Mouse (Mus musculus): Measurements from ENCODE around the gene Rps5. TPM values are rescaled to one million over a fixed set of nuclear protein-coding genes. Genes with fewer than 3 reads are reported as not detected.

The Rps5 gene
- total RNA-seq, 1 experiment, result 3,358 TPM

- no peak for TF ChIP-seq ZC3H11A (IDR thresholded peaks at IDR 0.05; ENCODE audit: borderline replicate concordance, low read depth, low read length)
- TF ChIP-seq MAFK (IDR thresholded peaks at IDR 0.05; ENCODE audit: insufficient read depth, low read depth, low read length), result 0 out of 2 replicates have a peak, but pooled peaks have one; percentile 15
Observed at GRCm38 (mm10) chr7:12965678-12966091, 43.6 kb downstream of the Rps5 start, which contains the start of gene Zfp324. Gene Zfp324, plus strand, starts transcription at chr7:12965838.

GRCm38 (mm10) chr7:12966104-12966845 is 44.2 kb downstream of the Rps5 start:
- Histone ChIP-seq H3K9ac (ENCODE audit: insufficient read depth, low read depth, low read length, poor library complexity, severe bottlenecking) (peak overlapping the region; percentile 76), H3K9me3 (ENCODE audit: control insufficient read depth, insufficient read depth, low read depth, low read length) (no peaks in the 10 kb centered on the region), H3K4me1 (ENCODE audit: control insufficient read depth in 2 of 2, insufficient read depth in 2 of 2, low read length in 2 of 2, poor library complexity in 1 of 2) (peaks cover 3 to 5% of the 10 kb centered on the region in 2 experiments; a peak in 2 of 4 replicates), H3K4me3 (ENCODE audit: insufficient read depth in 1 of 2, low read depth in 1 of 2, low read length in 2 of 2, poor library complexity in 1 of 2, severe bottlenecking in 1 of 2) (peak overlapping the region; percentile 82 to 87), H3K27ac (ENCODE audit: insufficient read depth, low read depth, low read length, poor library complexity, severe bottlenecking) (peak overlapping the region; percentile 63; the same call in 1 of the 2 replicates), H3K36me3 (ENCODE audit: control insufficient read depth, insufficient read depth, low read length, poor library complexity, severe bottlenecking) (0 out of 2 replicates have a peak, but pooled peaks cover 4% of the 10 kb centered on the region)
- no peak for DNase-seq (ENCODE audit: low read depth, low spot score)
- no peak for TF ChIP-seq HCFC1 (IDR thresholded peaks at IDR 0.05; ENCODE audit: borderline replicate concordance, insufficient read depth, low read length)
- TF ChIP-seq ZC3H11A (IDR thresholded peaks at IDR 0.05; ENCODE audit: borderline replicate concordance, low read depth, low read length), result no peak
- in situ Hi-C loops (cut with MboI; ENCODE audit: low sequenced_read_pairs in 2 of 2, unreplicated experiment in 2 of 2), result no loop called here

More at GRCm38 (mm10) chr7:12965678-12966091, 43.6 kb downstream of the Rps5 start, which contains the start of gene Zfp324:
- no peaks in the 10 kb centered on the region for H3K9me3 ChIP-seq (ENCODE audit: control insufficient read depth, insufficient read depth, low read depth, low read length)
- in situ Hi-C loops (cut with MboI; ENCODE audit: low sequenced_read_pairs in 2 of 2, unreplicated experiment in 2 of 2), result no loop called here
- H3K27ac ChIP-seq (ENCODE audit: insufficient read depth, low read depth, low read length, poor library complexity, severe bottlenecking), result peak within 1 kb of the TSS; percentile 63; the same call in 1 of the 2 replicates
- DNase-seq (ENCODE audit: low read depth, low spot score), result peak; percentile 82
- peak within 1 kb of the TSS; percentile 78 for H3K9ac ChIP-seq (ENCODE audit: insufficient read depth, low read depth, low read length, poor library complexity, severe bottlenecking)
- H3K4me1 ChIP-seq (ENCODE audit: control insufficient read depth in 2 of 2, insufficient read depth in 2 of 2, low read length in 2 of 2, poor library complexity in 1 of 2), result peaks cover 3 to 5% of the 10 kb centered on the region in 2 experiments; a peak in 2 of 4 replicates
- H3K36me3 ChIP-seq (ENCODE audit: control insufficient read depth, insufficient read depth, low read length, poor library complexity, severe bottlenecking), result 0 out of 2 replicates have a peak, but pooled peaks cover 4% of the 10 kb centered on the region
- H3K4me3 ChIP-seq (ENCODE audit: insufficient read depth in 1 of 2, low read depth in 1 of 2, low read length in 2 of 2, poor library complexity in 1 of 2, severe bottlenecking in 1 of 2), result peak within 1 kb of the TSS; percentile 82 to 87

GRCm38 (mm10) chr7:12970906-12971305 is 48.8 kb downstream of the Rps5 start:
- Histone ChIP-seq H3K4me1 (ENCODE audit: control insufficient read depth in 2 of 2, insufficient read depth in 2 of 2, low read length in 2 of 2, poor library complexity in 1 of 2) (peaks cover 0 to 2% of the 10 kb centered on the region in 2 experiments; a peak in 1 of 4 replicates), H3K9ac (ENCODE audit: insufficient read depth, low read depth, low read length, poor library complexity, severe bottlenecking) (peak overlapping the region; percentile 55), H3K36me3 (ENCODE audit: control insufficient read depth, insufficient read depth, low read length, poor library complexity, severe bottlenecking) (0 out of 2 replicates have a peak, but pooled peaks cover 4% of the 10 kb centered on the region), H3K4me3 (ENCODE audit: insufficient read depth in 1 of 2, low read depth in 1 of 2, low read length in 2 of 2, poor library complexity in 1 of 2, severe bottlenecking in 1 of 2) (peak overlapping the region; percentile 54 to 64), H3K9me3 (ENCODE audit: control insufficient read depth, insufficient read depth, low read depth, low read length) (no peaks in the 10 kb centered on the region), H3K27ac (ENCODE audit: insufficient read depth, low read depth, low read length, poor library complexity, severe bottlenecking) (no peak overlapping the region)
- DNase-seq (ENCODE audit: low read depth, low spot score), result no peak
- in situ Hi-C loops (cut with MboI; ENCODE audit: low sequenced_read_pairs in 2 of 2, unreplicated experiment in 2 of 2), result no loop called here
- no peak for TF ChIP-seq MAFK (IDR thresholded peaks at IDR 0.05; ENCODE audit: insufficient read depth, low read depth, low read length)
- TF ChIP-seq CHD2 (IDR thresholded peaks at IDR 0.05; ENCODE audit: low read depth, low read length), result no peak
- no peak for TF ChIP-seq ZNF384 (IDR thresholded peaks at IDR 0.05; ENCODE audit: low read depth, low read length)
- no peak for TF ChIP-seq HCFC1 (IDR thresholded peaks at IDR 0.05; ENCODE audit: borderline replicate concordance, insufficient read depth, low read length)
- TF ChIP-seq ZC3H11A (IDR thresholded peaks at IDR 0.05; ENCODE audit: borderline replicate concordance, low read depth, low read length), result no peak

Other genes with a start within 250 kb of the Rps5 start
- gene Vmn2r55, start 237.3 kb upstream of the Rps5 start, total RNA-seq (2012; rRNA removed), result not detected in 2 replicates
- not detected in 2 replicates for gene Vmn2r56, start 187.3 kb upstream of the Rps5 start, total RNA-seq (2012; rRNA removed)
- 13.3 and 19.2 TPM in 2 replicates for gene Zscan18, start 118.7 kb upstream of the Rps5 start, total RNA-seq (2012; rRNA removed)
- 10.3 and 13.6 TPM in 2 replicates for gene Zfp329, start 103.4 kb upstream of the Rps5 start, total RNA-seq (2012; rRNA removed)
- 53.9 and 65.9 TPM in 2 replicates for gene Zfp110, start 87.5 kb upstream of the Rps5 start, total RNA-seq (2012; rRNA removed)
- gene Zfp128, start 41.1 kb upstream of the Rps5 start, total RNA-seq (2012; rRNA removed), result 1.4 and 1.8 TPM in 2 replicates
- 5.1 and 5.7 TPM in 2 replicates for gene Zscan22, start 24.5 kb upstream of the Rps5 start, total RNA-seq (2012; rRNA removed)
- gene Rnf225, start 5.1 kb downstream of the Rps5 start, total RNA-seq (2012; rRNA removed), result 4.4 and 6.9 TPM in 2 replicates
- 4.7 and 5.6 TPM in 2 replicates for gene Zfp324, start 43.5 kb downstream of the Rps5 start, total RNA-seq (2012; rRNA removed)
- gene Zfp446, start 55.6 kb downstream of the Rps5 start, total RNA-seq (2012; rRNA removed), result 6.4 and 7.3 TPM in 2 replicates
- gene Slc27a5, start 75.9 kb downstream of the Rps5 start, total RNA-seq (2012; rRNA removed), result 0.45 and 0.69 TPM in 2 replicates
- 2,698 and 2,854 TPM in 2 replicates for gene Trim28, start 76.8 kb downstream of the Rps5 start, total RNA-seq (2012; rRNA removed)
- gene Zbtb45, start 87.7 kb downstream of the Rps5 start, total RNA-seq (2012; rRNA removed), result 23.7 and 26.7 TPM in 2 replicates
- 103 and 143 TPM in 2 replicates for gene Chmp2a, start 112.5 kb downstream of the Rps5 start, total RNA-seq (2012; rRNA removed)
- gene Ube2m, start 116.0 kb downstream of the Rps5 start, total RNA-seq (2012; rRNA removed), result 73.8 and 92.8 TPM in 2 replicates
- 3.2 and 3.8 TPM in 2 replicates for gene Mzf1, start 132.5 kb downstream of the Rps5 start, total RNA-seq (2012; rRNA removed)
- gene Vmn1r85, start 172.9 kb downstream of the Rps5 start, total RNA-seq (2012; rRNA removed), result not detected in 2 replicates
- gene Vmn1r86, start 197.6 kb downstream of the Rps5 start, total RNA-seq (2012; rRNA removed), result not detected in 2 replicates
- not detected in 2 replicates for gene Vmn1r87, start 217.9 kb downstream of the Rps5 start, total RNA-seq (2012; rRNA removed)
- 0.04 and 0.11 TPM in 2 replicates for gene Vmn1r88, start 237.3 kb downstream of the Rps5 start, total RNA-seq (2012; rRNA removed)

All from ES-E14 (cell line).